Mouse (Mus musculus): ENCODE results near the gene Dand5. TPM values are rescaled to one million over a fixed set of nuclear protein-coding genes. Genes with fewer than 3 reads are reported as not detected.

The Dand5 gene
- total RNA-seq, 4 experiments from 2014 or later: 7.8 to 12.9 (median 12.2) TPM

DNA sequence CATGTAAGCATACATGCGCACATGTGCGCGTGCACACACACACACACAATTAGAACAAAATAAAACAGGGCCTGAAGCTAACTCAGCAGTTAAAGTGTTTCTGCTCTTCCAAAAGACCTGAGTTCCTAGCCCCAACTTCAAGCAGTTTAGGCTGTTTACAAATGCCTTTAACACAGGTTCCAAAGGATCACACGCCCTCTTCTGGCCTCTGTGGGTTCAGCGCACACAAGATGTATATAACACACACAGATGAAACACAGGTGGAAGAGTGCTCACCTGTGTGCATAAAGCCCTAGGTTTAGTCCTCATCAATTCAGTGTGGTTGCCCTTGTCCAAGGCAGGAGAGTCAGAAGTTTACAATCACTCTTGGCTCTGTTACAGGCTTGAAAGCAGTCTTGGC, 16.6 kb downstream of the Dand5 start:
- no peak for DNase-seq (ENCODE audit: low spot score in 2 of 2)

DNA sequence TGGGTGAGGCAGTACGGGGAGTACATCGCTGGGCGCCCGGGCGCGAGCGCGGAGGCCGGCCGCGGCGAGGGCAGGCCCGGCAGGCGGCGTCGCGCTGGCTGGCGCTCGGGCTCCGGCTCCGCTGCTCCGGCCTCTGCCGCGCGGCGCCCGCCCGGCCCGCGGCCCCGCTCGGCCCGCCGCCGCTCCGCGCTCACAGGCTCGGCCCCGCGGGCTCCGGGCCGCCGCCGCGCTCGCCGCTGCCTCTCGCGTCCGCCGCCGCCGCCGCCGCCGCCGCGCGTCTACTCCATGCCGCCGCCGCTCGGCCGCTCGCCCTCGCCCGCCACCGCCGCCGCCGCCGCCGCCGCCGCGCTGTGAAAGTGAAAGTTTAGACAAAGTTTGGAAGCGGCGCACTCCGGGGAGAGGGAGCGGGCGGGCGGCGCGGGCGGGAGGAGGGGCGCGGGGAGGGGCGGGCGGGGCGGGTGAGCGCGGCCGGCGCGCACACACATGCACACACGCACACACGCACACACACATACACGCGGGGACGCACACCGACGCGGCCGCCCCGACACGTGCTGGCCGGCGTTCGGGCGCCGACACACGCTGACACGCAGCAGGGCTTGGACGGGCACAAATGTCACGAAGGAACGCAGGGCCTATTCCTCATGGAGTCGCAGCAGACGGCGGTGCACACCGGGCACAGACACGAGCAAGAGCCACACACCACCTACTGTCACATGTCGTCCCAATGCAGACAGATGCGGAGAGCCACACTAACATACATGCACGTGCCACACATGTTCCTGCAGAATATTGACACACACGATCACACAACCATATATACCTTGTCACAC, 22.4 kb downstream of the Dand5 start, which contains the start of gene Nfix:
TSS of gene Nfix (minus strand) at position 346 of the 833 bp plus-strand sequence.
- peak in 1 of 2 experiments; percentile 72 for DNase-seq (ENCODE audit: low spot score in 2 of 2)

DNA sequence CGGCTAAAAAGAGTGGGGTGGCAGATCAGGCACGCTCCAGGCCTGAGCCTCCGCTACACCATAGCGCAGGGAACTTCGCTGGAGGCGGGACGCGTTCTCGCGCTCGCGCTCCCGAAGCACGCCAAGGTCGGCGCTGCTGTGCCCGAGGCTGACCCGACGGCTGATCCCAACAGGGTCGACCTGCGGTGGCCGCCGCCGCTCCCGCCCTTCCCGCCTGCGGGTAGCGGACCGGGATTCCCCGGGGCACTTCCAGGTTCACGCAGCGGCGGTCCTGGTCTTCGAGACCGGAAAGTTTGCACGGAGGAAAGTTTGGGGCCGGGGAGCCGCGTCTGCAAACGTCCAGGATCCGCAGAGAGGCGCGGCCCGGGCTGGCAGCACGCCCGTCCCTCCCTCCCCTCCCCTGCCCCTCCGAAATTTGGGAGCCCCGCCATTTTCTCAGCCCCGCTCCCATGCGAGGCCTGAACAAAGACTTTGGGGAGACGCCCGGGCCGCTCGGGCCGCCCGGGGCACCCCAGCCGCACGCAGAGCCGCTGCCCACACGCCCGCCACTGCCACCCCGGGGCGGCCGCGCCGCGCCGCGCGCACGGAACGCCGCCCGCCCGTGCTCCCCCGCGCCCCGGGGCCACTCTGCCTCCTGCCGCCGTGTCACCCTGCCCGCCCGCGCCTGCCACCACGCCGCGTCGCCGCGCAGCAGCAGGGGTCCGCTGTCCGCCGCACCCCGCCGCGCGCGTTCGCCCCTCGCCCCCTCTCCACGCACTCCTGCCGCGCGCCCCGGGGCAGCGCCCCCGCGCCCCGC, 23.3 kb downstream of the Dand5 start:
- DNase-seq (ENCODE audit: low spot score in 2 of 2): peak in 1 of 2 experiments; percentile 50

DNA sequence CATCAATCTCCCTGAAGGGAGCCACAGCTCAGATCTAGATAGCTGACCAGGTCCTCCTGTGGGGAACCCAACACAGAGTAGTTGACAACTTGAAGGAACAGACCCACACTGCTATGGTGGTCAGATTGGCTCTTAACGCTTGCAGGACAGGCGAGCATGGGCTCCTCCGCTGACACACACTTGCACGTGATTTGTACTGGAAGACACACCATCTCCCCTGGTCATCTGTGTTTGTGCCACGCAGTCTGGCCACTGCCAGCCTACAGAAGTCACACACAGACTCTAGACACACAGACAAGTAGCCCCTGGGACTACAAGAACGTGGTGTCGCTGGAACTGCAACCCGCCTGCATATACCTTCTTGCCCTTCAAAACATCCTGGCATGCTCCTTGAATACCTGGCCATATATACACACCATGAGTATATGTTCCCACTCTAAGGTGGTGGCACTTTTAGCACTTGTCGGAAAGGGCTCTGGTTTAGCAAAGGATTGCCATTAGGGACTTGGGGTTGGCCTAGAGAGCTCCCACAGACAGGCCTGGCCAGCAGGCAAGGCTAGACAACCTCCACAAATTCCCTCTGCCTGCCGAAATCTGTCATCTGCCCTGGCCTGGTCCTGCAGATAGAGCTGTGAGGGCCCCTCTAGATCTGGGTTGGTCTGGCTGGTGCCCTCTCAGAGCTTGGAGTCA, 24.0 kb downstream of the Dand5 start:
- no peak for DNase-seq (ENCODE audit: low spot score in 2 of 2)

DNA sequence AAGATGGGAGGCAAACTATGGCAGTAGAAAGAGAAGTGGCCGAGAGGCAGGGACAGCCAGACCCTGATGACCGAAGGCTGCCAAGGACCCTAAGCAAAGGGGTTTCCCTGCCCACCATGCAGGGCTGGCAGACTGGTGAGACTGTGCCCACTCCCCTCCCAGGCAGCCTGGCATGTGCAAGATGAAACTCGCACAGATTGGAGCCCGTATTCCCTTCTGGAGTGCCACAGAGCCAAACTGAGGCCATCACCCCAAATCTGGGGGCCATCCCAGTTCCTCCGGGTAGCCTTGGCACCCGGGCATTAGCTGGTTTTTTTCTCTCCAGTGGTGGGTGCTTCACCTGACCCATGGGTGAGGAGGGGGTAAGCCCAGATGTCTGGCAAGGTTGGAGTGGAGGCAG, 24.7 kb downstream of the Dand5 start:
- DNase-seq (ENCODE audit: low spot score in 2 of 2): no peak

DNA sequence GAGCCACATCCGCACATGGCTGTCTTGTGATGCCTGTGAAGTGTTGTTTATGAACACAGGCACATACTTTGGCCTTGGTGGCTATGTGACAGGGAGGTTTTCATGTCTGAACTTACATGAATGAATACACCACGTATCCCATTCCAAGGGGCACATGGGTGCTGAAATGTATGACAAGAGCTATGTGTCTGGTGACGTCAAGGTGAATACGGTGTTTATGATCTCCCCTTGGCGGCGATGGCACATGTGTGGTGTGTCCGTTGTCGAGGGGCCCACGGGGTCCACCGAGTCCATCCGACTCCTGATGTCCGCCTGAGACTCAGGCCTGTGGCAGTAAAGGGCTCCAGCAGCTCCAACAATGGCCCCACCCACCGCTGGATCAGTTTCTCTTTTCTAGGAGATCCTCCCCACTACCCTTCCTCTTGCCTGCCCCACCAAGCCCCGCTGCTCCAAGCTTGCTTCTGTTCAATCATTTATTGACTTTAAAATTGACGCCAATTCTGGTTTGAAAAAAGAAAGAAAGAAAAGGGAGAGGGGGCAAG, 25.3 kb downstream of the Dand5 start:
- DNase-seq (ENCODE audit: low spot score in 2 of 2): peak in 1 of 2 experiments; percentile 34

DNA sequence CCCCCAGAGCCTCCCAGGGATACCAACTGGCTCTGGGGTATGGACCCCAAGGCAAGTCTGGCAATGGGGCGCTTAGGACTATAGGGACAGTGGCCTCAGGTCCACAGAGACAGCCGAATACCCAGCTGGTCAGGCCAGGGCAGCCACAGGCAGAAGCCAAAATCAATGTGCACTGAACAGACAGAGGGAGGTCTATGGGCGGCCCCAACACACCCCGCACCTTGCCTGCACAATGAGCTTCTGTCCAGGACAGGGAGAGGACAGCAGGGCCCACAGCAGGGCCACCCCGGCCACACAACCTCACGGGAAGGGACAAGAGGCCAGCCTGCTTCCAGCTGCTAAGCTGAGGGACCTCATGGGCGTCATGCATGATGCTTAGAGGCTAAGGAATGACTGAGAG, 28.1 kb downstream of the Dand5 start:
- peak in 1 of 2 experiments; percentile 27 for DNase-seq (ENCODE audit: low spot score in 2 of 2)

DNA sequence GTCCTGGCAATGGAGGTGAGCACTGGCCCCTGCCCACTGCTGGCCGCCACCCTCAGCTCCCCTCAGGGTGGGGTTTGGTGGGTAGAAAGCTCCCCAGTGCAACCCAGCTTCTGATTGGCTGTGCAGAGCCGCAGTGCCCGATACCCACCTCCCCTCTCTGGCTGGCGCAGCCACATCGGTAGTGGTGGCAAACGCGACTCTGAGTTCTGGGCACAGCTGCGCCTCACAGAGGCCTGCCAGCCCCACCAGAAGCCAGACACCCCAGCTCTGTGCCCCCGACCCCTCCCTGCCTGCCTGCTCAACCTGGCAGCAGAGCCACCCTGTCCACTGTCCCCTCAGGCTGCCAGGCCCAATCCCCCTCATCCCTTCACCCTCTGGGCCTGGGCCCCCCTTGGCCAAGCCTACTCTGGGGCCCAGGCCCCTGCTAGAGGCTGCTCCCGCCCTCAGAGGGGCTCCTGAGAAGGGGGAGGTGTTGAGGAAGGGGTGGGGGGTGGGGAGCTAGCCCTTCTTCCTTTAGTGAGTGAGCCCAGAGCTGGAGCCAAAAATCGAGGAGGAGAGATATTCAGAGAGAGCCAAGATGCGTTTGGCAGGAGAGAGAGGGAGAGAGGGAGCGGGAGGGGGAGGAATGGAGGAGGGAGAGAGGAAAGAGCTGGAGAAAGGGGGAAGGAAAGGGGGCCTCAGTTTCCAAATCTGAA, 28.7 kb downstream of the Dand5 start:
- DNase-seq (ENCODE audit: low spot score in 2 of 2): peak in 1 of 2 experiments; percentile 73

DNA sequence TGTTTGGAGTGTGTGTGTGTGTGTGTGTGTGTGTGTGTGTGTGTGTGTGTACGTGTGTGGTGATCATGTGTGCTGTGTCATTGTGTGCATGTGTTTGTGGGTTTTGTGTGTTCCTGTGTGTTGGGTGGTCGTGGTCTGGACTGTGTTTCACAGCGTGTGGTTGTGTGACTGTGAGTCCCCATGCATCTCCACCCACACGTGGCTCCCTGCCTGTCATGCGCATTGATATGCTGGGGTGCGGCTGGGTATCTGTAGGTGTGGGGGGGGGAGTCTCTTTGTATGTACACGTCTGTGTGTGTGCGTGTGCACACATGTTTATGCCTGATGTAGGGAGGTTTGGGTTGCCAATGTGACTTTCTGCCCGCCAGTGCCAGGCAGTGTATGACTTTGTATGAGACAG, 29.5 kb downstream of the Dand5 start:
- no peak for DNase-seq (ENCODE audit: low spot score in 2 of 2)

DNA sequence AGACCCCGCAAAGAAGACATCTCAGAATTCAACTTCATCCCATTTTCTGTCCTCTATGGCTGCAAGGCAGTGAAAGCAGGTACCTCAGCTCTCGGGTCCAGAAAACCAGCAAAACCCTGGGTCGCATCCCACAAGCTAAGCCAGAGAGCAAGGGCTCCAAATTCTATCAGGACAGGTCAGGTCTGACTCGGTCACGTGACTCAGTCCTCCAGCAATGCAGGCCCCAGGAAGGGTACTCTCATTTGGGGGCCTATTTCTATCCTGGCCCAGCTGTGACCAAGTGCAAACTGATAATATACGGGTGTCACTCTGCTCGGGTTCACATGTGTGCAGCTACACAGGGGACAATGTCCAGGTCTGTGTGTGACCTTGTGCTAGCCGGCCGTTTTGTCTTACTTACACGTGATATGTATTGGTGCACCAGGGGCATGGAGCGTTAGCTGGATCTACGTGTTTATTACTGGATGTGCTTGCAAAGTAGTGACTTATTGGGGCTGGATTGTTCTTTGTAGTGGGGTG, 30.1 kb downstream of the Dand5 start:
- DNase-seq (ENCODE audit: low spot score in 2 of 2): no peak

DNA sequence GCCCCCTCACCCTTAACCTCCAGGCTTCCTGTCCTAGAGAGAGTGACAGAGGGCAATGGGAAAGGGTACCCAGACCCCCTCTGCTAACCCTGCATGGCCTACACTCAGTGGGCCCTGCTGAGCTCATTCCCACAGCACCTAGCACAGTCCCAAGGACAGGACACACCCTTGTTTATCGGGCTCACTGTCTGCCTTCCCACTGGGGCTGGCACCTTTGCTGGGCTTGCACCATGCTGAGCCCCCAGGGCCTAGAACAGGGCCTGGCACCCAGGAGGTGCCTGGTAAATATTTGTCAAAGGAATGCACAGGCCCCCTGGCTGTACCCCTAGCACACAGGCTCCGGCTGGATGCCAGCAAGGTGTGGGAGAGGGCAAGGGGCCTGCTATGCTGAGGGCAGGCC, 32.1 kb downstream of the Dand5 start:
- no peak for DNase-seq (ENCODE audit: low spot score in 2 of 2)

DNA sequence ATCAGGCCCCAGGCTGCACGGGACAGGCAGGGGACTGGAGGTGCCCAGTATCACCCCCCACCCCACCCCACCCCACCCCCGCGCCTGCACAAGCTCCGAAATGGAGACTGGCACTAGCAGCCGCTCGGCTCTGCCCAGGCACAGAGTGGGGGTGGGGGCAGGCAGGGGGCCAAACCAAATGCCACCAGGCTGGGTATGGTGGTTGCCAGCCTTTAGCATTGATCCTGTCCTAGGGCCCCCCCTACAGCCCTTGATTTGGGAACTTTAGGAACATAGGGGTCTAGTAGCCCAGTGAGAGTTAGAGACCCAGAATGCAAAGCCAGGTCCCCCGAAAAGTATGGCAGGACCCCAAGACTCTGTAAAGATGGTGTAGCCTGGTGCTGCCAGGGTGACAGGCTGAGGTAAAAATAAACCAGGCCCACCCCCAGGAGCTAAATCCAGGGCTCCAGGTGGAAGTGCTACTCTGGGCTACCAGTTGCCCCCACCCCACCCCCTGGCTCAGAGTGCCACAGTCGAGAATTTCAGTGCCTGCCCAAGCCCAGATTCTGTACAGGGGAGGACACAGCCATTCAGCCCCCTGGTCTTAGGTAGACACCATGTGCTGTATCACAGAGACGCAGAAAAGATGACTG, 32.7 kb downstream of the Dand5 start:
- peak; percentile 74 to 86 for DNase-seq (ENCODE audit: low spot score in 2 of 2)

DNA sequence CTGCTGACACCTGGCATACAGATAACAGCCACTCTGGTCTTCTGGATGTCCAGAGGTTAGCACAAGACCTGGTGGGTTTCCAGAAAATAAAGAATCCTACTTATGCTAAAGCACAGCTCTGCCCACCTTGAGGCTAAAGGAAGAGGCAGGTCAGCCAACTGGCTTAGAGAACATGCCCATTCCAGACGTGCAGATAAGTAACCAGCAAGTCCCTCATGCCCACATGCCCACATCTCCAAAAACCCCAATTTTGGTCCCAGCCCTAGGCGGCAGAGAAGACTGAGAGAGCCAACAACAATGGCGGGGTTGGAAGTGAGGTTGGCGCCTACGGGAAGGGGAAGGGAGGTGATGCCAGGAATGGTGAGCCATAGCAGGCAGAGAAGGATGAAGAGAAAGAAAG, 33.3 kb downstream of the Dand5 start:
- DNase-seq (ENCODE audit: low spot score in 2 of 2): no peak

DNA sequence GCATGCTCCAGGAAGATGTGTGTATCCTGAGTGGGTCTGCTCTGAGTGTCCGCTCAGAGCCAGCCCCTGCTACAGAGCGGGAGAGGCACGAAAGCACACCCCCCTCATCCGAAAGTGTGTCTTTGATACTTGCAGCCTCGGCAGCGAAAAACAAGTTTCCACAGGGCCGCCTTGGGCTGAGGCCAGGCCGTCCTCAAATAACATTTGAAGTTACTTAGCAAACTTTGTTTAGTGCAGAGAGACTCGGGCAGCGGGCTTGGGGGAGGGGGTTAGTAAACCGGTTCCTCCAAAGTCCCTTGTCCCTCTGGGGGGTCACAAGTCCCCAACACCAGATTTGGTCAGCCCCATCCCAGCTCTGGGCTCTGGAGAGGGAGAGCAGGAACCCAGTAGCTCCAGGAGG, 33.7 kb downstream of the Dand5 start:
- peak; percentile 80 to 86 for DNase-seq (ENCODE audit: low spot score in 2 of 2)

DNA sequence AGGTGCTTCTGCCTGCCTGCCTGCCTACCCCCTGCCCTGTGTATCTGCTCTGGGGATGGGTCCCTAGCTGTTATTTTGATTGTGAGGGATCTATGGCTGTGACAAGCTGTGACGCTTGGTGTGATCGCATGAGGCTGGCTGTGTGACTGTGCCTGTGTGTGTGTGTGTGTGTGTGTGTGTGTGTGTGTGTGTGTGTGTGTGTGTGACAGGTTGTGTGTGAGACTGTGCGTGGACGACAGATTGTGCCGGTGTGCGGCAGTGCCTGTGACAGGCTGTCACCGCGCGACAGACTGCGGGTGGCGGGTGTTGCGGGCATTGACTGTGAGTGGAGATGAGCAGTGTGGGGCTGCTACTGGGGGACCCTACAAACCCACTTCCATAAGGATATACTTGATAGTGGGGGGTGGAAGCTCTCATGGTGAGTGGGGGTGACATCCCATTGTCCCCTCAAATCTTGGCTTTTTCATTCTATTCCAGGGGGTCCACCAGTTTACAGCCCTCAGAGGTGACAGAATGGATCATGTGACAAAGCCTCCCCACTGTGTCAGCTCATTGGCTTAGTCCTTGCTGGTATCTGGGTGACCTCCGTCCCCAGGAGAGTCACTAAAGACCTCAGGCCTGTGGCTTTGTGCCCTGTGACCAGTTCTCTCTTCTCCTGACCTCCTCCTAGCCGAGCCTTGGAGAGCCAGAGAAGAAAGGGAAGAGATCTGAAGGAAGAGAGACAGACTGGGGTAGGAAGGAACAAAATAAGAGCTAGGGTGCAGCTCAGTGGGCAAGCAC, 34.9 kb downstream of the Dand5 start:
- DNase-seq (ENCODE audit: low spot score in 2 of 2): no peak

DNA sequence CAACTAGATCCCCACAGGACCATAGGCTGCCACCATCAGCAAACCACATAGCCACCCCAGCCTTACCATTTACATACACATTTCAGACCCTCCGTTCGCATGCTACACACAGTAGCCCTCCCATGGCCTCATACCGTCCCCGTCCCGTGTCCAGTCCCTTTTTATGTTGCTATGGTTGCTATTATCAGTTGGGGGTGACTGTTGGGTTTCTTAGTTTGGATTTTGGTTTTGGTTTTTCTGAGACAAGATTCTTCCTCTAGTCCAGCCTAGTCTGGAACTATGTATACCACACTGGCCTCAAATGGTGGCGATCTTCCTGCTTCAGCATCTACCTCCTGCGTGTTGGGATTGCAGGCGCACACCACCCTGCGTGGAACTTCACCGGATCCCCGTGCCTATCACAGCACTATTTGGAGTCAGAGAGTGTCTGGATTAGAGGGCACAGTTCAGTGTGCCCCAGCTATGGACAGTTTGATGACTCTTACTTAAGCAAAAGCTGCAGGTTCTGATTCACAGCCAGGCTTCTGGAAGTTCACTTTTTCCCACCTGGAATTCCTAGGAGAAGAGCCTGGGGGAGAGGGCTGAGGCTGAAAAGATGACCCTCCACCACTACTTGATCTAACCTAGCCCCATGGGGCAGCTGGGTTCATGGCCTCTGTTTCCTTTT, 35.7 kb downstream of the Dand5 start:
- DNase-seq (ENCODE audit: low spot score in 2 of 2): no peak

DNA sequence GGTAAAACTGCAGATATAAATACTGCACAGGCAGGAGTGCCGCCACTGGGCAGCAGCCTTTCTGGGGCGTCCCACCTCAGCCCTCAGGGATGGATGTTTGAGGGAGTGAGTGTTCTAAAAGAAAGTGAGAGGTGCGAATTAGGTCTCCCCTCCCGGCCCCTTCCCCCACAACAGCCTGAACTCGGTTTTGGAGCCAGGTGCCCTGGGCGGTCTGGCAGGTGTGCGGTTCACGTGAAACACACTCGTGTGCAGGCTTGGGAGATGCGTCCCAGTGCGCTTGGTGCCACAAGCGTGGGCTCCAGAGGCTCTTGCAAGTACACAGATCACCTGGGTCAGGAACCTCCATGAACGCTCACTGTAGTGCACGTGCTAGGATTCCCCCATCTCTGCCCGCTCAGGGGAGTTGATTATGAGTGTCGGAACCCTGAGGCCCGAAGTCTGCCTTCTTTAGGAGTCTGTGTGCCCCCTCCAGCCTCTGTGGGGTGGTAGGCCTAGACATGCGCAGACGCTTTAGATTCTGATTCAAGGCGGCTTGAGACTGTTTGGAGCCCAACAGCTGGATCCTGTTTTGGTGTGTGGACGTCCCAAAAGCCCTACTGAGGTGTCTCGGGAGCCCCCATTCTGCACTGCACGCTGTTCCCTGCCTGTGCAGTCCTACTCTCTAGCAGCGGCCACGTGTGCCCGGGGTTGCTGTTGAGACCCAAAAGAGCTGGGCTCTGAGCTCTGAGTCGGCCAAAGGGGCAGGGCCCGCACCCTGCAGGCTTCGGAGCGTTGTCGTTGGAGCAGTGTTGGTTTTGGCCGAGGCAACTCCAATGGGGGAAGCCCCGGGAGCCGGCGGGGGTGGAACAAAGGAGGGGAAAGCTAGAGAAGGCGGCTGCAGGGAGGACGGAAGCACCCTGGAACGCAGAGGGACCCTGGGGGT, 36.6 kb downstream of the Dand5 start:
- DNase-seq (ENCODE audit: low spot score in 2 of 2): peak; percentile 63 to 71

DNA sequence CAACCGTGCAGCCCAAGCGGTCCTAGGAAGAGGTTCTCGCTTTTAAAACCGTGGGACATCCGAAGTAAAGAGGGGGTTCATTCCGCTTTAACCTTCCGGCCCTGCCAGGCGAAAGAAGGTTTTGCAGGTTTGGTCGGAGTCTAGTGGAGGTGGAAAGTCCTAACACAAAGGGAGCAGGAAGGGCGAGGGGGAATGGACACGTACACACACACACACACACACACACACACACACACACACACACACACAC, 37.2 kb downstream of the Dand5 start:
- no peak for DNase-seq (ENCODE audit: low spot score in 2 of 2)

Measured in gastrocnemius, adult 8-10 months (tissue).